Mouse (Mus musculus): ENCODE measurements around the gene Vmn1r17.

DNA sequence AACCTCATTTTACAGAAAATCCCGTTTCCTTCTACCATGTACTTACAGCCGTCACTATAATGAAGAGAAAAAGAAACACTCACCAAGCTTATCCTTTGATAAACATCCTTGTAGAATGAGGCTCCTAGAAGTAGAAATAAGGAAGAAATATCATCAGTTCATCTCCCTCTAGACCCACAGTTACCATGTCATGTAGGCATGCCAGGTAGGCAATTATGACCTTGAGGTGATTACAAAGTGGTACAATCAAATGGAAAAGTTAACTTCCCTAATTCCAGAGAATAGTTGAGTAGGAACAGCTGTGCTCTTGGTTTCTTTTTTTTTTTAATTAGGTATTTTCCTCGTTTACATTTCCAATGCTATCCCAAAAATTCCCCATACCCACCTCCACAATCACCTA is 34.1 kb downstream of the Vmn1r17 start, which contains the start of gene Vmn1r16:
- TF ChIP-seq CTCF (conservative IDR thresholded peaks at IDR 0.05; ENCODE audit: low read length) (no peak), POU5F1 (IDR thresholded peaks at IDR 0.05; ENCODE audit: borderline replicate concordance, low read length) (no peak)

All from E14TG2a.4 (cell line).